Mouse (Mus musculus) layer of hippocampus, adult 2 months (tissue): ENCODE results near the gene Plppr3. TPM values are rescaled to one million over a fixed set of nuclear protein-coding genes. Genes with fewer than 3 reads are reported as not detected.

Experiments
- DNase-seq, 2 experiments: peaks; one replicate each; pipeline ENCODE4 v3.0.0; 2022; ENCODE audit warnings: low spot score in 2 of 2
- H3K27ac ChIP-seq: fragments of 200-600 bp; 2 replicates; pipeline ENCODE4 v1.8.1; 2022
- H3K4me3 ChIP-seq: fragments of 200-600 bp; 2 replicates; pipeline ENCODE4 v1.8.1; 2022; ENCODE audit warnings: mild to moderate bottlenecking
- CTCF ChIP-seq: fragments of 200-600 bp; conservative IDR thresholded peaks from 2 replicates; pipeline ENCODE4 v1.8.1; 2022; ENCODE audit warnings: antibody characterized with exemption, mild to moderate bottlenecking, moderate library complexity
- total RNA-seq, 2 experiments: library from RNA; stranded (reverse); gene quantifications; 2 replicates each; pipeline ENCODE4 v1.2.3; 2021

The Plppr3 gene
- total RNA-seq, 2 experiments from 2014 or later: 33.7 to 37.1 TPM

DNA sequence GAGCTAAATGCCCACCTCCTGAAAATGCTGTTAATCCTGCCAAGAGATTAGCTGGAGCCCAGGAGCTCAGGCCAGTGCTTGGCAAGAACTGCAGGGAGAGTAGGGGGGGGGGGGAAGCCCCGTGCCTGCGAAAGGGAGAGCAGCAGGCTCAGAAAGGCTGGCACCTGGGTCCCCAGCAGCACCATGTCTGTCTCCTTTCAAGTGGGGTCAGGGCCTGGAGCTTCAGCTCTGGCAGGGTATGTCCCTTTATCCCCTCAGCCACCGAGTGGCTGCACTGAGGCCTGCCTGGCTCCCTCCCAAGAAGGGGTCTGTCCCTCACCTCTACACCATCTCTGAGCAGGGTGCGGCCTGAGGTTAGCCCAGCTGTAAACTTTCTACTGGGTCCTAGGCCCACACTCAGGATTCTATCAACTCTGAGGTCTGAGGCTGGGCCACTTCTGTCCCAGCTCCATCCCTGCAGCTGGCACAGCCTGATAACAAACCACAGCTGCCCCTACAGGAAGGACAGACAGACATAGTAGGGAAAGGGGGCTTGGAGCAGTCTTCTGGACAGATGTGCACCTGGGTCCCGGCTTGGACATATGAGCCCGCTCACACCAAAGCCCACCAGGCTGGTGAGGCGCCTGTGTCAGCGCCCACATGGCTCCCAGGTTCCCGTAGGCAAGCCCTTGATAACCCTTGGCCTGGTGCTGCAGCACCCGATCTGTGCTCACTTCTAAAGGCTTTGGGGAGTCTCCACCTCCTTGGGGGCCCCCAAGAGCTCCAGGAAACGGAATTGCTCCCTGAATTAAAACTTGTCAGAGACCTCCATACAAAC, 39.9 kb upstream of the Plppr3 start:
- no peak for DNase-seq
- Histone ChIP-seq H3K4me3 (peak overlapping the region; percentile 90), H3K27ac (peak overlapping the region; percentile 43; the same call in 1 of the 2 replicates)
- TF ChIP-seq CTCF: no peak

DNA sequence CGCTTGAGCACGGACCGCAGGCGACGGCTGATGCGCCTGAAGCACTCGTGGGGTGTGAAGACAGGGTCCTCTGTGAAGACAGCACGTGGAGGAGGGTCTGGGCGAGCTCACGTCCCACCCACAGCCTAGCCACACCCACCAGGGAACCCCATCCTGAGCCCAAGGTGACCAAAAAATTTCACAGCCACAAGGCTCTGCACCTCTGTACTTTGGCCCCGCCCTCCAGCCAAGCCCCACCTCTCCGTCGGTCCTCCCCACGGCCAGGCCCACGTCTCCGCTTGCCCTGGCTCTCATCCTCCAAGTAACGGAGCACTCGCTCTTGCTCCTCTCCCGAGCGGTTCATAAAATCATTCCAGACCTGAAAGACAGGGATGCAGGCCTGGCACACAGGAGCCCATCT, 38.0 kb upstream of the Plppr3 start:
- no peak for TF ChIP-seq CTCF
- no peak overlapping the region for H3K4me3 ChIP-seq
- DNase-seq: no peak
- no peak overlapping the region for H3K27ac ChIP-seq

DNA sequence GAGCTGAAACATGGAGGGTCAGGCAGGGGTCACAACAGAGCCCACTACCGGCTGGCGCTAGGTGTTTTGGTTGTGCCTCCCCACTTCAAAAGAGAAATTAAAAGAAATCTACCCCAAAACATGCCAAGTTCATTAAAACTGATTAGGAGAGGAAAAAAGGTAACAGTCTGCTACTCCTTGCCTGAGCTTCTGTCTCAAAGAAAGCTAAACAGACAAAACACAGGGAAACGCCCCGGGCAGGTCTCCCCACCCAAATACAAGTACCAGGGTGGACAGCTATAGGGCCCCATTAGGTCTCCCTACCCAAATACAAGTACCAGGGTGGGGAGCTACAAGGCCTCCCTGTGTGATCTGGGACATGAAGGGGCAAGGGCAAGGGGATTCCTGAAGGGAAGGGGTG, 36.1 kb upstream of the Plppr3 start, which contains the start of gene Gm26602:
TSS of gene Gm26602 (plus strand) at position 301 of the 400 bp plus-strand sequence.
- DNase-seq: no peak
- Histone ChIP-seq H3K4me3 (no peak within 1 kb of the TSS), H3K27ac (peak within 1 kb of the TSS; percentile 100)
- no peak for TF ChIP-seq CTCF

DNA sequence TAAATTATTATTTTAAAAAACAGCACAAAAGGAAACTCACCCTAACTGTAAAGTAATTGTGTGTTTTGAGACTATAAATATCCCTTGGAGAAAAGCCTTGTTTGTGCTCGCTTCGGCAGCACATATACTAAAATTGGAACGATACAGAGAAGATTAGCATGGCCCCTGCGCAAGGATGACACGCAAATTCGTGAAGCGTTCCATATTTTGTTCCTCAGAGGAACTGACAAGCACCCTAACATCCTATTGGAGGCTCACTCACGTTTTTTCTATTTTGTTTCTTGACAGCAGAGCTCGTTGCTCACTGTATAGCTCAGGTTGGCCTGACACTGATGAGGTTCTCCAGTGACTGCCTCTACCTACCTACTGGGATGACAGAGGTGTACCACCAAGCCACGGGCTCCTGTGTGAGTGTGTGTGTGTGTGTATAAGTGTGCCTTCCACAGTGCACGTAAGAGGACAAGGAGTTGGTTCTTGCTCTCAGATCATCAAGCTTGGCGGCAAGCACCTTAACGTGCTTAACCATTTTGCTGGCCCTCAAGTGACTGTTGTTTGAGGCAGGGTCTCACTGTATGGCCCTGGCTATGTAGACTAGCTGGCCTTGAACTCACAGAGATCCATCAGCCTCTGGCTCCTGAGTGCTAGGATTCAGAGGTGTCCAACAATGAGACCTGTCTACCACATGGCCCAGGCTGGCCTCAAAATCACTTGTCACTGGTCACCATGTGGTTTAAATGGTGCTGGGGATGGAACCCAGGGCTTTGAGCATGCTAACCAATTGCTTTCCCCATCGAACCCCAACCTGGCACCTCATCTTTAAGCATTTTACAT, 34.9 kb upstream of the Plppr3 start:
- TF ChIP-seq CTCF: no peak
- H3K4me3 ChIP-seq: peak overlapping the region; percentile 99
- peak overlapping the region; percentile 100 for H3K27ac ChIP-seq
- DNase-seq: peak; percentile 57 to 78

DNA sequence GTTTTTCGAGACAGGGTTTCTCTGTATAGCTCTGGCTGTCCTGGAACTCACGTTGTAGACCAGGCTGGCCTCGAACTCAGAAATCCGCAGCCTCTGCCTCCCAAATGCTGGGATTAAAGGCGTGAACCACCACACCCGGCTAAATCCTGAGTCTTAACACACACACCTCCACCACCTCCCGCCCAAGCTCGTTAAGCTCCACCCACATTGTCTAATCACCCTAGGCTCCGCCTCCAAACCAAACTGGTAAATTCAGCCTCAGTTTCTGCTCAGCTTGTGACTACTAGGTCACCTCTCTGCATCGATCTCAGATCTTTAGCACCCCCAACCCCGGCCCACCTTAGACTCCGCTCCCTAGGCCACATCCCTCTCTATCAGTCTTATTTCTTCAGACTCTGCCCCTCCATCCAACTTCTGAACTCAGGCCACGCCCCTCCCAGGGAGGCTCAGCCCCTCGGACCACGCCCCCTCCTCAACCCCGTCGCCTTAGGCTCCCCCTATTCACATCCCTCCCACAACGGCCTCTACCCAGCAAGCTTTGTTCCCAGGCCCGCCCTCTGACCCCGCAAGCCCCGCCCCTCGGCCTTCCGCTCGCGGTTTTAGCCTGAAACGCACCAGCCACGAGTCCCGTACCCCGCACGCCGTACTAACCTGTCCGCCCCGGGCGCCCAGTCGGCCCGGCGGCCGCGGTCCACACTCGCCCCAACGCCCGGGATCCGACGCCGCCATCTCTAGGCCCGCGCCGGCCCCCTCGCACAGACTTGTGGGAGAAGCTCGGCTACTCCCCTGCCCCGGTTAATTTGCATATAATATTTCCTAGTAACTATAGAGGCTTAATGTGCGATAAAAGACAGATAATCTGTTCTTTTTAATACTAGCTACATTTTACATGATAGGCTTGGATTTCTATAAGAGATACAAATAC, 34.0 kb upstream of the Plppr3 start, which contains the start of gene Med16:
TSS of gene Med16 (minus strand) at position 757 of the 925 bp plus-strand sequence.
- peak within 1 kb of the TSS; percentile 100 for H3K27ac ChIP-seq
- DNase-seq: peak; percentile 93 to 96
- peak within 1 kb of the TSS; percentile 99 for H3K4me3 ChIP-seq
- no peak for TF ChIP-seq CTCF

DNA sequence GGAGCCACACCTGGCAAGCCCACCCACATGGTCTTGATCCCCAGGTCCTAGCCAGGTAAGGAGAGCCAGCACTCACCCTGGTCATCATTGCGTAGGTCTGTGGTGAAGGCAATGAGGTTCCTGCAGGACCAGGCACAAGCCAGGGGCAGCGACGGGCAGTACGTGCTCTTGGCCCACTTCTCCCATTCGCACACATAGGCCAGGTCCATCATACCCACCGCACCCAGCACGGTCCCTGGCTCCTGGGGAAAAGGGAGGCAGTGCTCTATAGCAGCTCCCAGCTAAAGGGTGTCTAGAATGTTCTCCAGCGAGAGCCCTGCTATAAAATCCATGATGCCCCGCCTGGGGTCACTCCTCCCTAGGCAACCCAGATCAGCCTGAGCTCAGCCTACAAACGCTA, 33.0 kb upstream of the Plppr3 start:
- no peak for TF ChIP-seq CTCF
- DNase-seq: no peak
- Histone ChIP-seq H3K4me3 (no peak overlapping the region), H3K27ac (no peak overlapping the region)

DNA sequence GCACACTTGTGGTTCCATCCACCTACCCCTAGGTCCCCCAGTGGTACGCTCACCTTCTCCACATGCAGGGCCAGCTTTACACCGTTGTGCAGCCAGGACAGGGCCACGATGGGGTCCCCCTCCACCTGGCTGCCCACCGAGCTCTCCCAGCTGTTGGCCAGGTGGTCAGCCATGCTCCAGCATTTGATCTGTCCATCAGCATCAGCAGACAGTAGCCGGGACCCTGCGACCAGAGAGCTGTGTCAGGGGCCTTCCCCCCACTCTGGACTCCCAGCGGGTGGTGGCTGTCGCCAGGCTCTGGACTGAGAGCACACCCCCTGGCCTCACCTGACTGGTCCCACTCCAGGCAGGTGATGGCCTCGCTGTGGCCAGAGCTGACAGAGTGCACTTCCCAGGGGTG, 32.3 kb upstream of the Plppr3 start:
- DNase-seq: no peak
- no peak for TF ChIP-seq CTCF
- Histone ChIP-seq H3K4me3 (no peak overlapping the region), H3K27ac (no peak overlapping the region)

DNA sequence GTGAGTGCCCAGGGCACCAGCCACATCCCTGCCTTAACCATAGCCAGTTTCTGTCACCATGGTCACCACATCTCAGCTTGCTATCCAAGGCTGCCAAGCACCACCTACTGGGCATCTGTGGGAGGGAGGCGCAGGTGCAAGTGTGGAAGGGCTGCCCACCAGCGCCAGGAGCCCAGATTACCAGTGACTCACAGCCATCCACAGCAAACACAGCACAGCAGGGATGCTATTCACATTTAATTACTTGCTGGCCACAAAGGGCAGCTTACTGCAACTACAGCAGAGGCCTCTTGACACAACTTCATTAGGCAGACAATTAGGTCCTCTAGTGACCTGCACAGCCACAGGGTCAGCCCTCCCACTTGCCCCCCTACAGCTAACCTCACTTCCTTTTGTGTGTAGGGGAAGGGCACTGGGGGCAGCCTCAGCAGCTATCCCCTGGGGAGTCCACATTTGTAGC, 26.5 kb upstream of the Plppr3 start:
- peak overlapping the region; percentile 2; the same call in 1 of the 2 replicates for H3K4me3 ChIP-seq
- peak; percentile 74 to 86 for DNase-seq
- peak; percentile 64 for TF ChIP-seq CTCF
- peak overlapping the region; percentile 88 for H3K27ac ChIP-seq

DNA sequence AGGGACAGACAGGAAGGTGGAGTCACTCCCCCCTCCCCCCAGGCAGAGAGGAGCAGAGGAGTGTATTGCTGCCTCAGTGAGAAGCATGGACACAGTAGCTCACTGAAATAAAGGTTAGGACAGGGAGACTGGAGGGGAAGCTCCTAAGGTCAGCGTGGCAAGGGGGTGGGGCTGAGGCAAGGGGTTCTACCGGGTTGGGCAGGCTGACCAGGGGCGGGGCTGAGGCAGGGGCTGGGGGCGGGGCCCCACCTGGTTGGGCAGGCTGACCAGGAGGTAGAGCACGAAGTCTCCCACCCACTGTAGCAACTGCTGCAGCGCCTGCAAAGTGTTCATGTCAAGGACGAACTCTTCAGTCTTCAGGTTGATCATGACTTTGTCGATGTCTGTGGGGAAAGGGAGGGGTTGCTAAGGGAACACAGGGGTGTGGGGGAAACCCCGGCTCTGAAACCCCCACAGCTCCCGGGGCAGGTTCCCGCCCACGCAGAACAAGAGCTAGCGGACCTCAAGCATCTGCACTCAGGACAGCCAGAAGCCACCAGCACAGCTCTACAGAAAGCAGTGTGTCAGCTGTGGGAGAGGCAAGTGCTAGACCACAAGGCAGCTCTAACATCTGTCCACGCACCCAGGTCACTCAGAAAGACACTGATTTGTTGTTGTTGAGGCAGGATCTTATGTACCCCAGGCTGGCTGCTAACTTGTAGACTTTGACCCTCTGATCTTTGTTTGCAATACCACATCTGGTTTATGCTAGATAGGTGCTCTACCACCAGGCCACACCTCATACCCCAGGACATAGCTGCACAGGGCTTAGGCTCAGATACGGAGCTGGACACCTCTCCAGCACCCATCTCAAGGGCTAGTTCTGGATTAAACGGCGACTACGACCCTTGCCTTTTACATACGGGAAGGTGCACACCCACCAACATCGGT, 23.1 kb upstream of the Plppr3 start:
- TF ChIP-seq CTCF: no peak
- DNase-seq: no peak
- H3K4me3 ChIP-seq: no peak overlapping the region
- H3K27ac ChIP-seq: no peak overlapping the region

DNA sequence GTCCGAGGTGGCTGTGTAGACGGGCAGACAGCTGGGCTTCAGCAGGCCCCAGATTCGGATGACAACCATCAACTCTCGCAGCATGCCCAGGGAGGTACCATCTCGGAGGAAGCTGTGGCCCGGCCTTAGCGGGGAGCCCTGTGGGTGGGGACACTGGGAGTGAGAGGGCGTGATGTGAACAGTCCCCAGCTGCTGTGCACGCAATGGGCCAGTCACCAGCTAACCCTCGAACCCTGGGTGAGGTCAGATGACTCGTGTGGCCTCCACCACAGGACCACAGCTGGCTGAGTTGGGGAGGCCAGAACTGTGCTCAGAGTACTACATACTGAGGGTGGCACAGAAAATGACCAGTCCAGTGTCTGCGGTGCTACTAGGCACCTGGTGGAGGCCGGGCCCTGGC, 22.4 kb upstream of the Plppr3 start:
- DNase-seq: no peak
- Histone ChIP-seq H3K4me3 (no peak overlapping the region), H3K27ac (no peak overlapping the region)
- no peak for TF ChIP-seq CTCF

DNA sequence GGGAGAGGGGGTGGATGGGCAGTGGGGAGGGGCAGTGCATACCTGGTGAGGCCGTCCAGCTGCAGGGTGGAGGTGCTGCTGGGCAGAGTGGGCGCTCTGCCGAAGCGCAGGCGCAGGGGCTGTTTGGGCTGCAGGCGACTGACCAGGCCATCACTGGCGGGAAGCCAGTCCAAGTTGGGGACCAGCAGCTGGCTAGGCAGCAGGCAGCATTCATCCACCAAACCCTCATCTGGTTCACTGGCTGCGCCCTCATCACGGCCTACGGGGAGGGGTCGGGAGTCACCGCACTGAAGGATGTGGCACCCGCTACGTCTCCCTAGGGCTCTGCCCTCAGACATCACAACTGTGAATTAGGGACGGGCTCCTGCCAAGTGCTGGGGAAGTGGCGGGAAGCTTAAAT, 21.9 kb upstream of the Plppr3 start:
- Histone ChIP-seq H3K27ac (no peak overlapping the region), H3K4me3 (no peak overlapping the region)
- no peak for TF ChIP-seq CTCF
- DNase-seq: no peak
